Mouse (Mus musculus) midbrain, embryonic 11.5 days (tissue): ENCODE data around the gene Ptprb. TPM values are rescaled to one million over a fixed set of nuclear protein-coding genes. Genes with fewer than 3 reads are reported as not detected.

Source experiments
- ATAC-seq: fragments of 200-750 bp; cut with Nextera tagmentation; 2 replicates; pipeline ENCODE4 v1.8.0; 2017; ENCODE audit warnings: moderate TSS enrichment, moderate library complexity; ENCODE audit not compliant: low FRiP score
- DNase-seq: peaks from one replicate; pipeline ENCODE4 v3.0.0; 2015; ENCODE audit warnings: low spot score; ENCODE audit errors: missing footprints
- H3K27ac ChIP-seq: fragments of 300-500 bp; sonication (generic); 2 replicates; pipeline ENCODE4 v1.5.1; 2014; ENCODE audit warnings: low read depth, low read length
- H3K27me3 ChIP-seq: fragments of 300-500 bp; sonication (generic); 2 replicates; pipeline ENCODE4 v1.6.1; 2014; ENCODE audit warnings: mild to moderate bottlenecking, low read length, moderate library complexity, mixed read lengths; ENCODE audit not compliant: control insufficient read depth, insufficient read depth
- H3K36me3 ChIP-seq: fragments of 300-500 bp; sonication (generic); 2 replicates; pipeline ENCODE4 v1.6.1; 2014; ENCODE audit warnings: mild to moderate bottlenecking, low read length, moderate library complexity, mixed read lengths; ENCODE audit not compliant: control insufficient read depth, insufficient read depth
- H3K4me1 ChIP-seq: fragments of 300-500 bp; sonication (generic); 2 replicates; pipeline ENCODE4 v1.6.1; 2014; ENCODE audit warnings: low read length; ENCODE audit not compliant: control insufficient read depth, insufficient read depth
- H3K4me2 ChIP-seq: fragments of 300-500 bp; sonication (generic); 2 replicates; pipeline ENCODE4 v1.6.1; 2014; ENCODE audit warnings: mild to moderate bottlenecking, moderate library complexity
- H3K4me3 ChIP-seq: fragments of 300-500 bp; sonication (generic); 2 replicates; pipeline ENCODE4 v1.5.1; 2014; ENCODE audit warnings: low read depth, low read length
- H3K9ac ChIP-seq: fragments of 300-500 bp; sonication (generic); 2 replicates; pipeline ENCODE4 v1.6.1; 2014; ENCODE audit warnings: low read length
- H3K9me3 ChIP-seq: fragments of 300-500 bp; sonication (generic); 2 replicates; pipeline ENCODE4 v1.6.1; 2016; ENCODE audit warnings: low read length; ENCODE audit not compliant: control insufficient read depth
- WGBS: fragments of 180-500 bp; shearing (Covaris S2); extraction: QIAGEN DNeasy Blood & Tissue Kit; methylation state at CpG from one replicate; pipeline ENCODE4 v1.1.7; 2014; 5-methylcytosine and 5-hydroxymethylcytosine counted together
- polyA plus RNA-seq: library from polyadenylated mRNA; unstranded; fragments of >200 nt; fragmentation: Nextera tagmentation; extraction: Ambion mirVana; gene quantifications from 2 replicates; pipeline ENCODE4 v1.2.1, GENCODE M21; 2014

Gene Ptprb
- polyA plus RNA-seq, 1 experiment from 2014 or later = 2.9 TPM

DNA sequence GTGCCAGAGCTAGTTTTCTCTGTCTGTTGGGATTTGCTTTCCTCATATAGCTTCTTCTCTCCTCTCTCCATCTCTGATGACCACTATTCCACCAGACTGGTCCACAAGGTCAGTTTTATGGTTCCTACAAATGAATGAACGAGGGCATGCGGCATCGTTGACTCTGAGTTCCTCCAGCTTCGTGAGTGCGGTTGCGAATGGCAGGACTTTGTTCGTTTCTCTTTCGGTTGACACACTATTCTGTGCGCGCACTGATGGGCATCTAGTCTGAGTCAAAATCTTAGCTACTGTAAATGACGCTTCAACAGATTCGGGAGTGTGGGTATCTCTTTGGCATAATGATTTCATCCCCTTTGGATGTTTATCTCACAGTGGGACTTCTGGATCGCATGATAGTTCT lies 121.6 kb downstream of the Ptprb start:
- ATAC-seq (no peak), DNase-seq (no peak)
- H3K9me3 ChIP-seq = no peaks in the 10 kb centered on the region
- H3K27ac ChIP-seq = no peak overlapping the region
- H3K36me3 ChIP-seq = no peaks in the 10 kb centered on the region
- no peak overlapping the region for H3K4me3 ChIP-seq
- no peaks in the 10 kb centered on the region for H3K4me1 ChIP-seq
- H3K4me2 ChIP-seq = no peak overlapping the region
- WGBS = 89% methylated on average over 13 of the region's 13 CpGs
- no peaks in the 10 kb centered on the region for H3K27me3 ChIP-seq
- no peak overlapping the region for H3K9ac ChIP-seq

DNA sequence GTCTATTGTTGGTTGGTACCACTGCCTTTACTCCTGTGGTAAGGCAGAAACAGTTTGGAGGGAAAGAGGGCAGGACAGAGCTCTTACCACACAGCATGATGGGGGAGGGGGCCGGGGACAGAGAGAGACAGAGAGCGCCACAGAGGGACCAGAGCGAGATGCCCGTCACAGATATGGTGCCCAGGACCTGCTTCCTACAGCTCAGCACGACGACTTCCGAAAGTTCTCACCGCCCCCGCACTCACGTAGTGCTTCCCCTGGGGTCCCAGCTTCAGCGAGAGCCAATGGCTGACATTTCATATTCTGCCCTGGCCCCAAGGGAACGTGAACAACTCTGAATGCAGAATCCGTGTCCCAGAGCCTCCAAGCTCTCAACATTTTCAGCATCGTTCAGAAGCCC lies 122.2 kb downstream of the Ptprb start:
- Histone ChIP-seq H3K9me3 (no peaks in the 10 kb centered on the region), H3K27me3 (no peaks in the 10 kb centered on the region), H3K4me1 (no peaks in the 10 kb centered on the region), H3K27ac (no peak overlapping the region), H3K4me3 (no peak overlapping the region), H3K36me3 (no peaks in the 10 kb centered on the region), H3K4me2 (peak overlapping the region; percentile 19; the same call in 1 of the 2 replicates), H3K9ac (no peak overlapping the region)
- no peak for ATAC-seq
- peak; percentile 88 for DNase-seq
- WGBS = 32% methylated on average over 14 of the region's 14 CpGs

DNA sequence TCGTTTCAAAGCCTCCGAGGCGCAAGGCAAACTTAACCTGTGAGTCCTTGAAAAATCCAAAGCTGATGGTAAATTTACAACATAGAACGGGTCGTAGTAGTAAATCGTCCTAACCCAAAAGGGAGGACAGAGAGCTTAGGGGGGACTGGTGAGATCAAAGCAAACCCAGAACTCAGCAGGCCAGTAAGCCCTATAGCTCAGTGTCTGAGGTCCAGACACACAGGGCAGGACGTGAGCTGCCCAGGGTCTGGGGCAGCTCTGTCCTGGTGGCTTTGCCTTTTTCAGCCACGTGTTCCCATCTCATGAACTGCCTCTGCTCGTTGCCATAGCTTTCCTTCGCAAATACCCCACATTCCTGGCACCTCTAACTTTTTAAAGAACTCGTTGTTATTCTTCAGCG lies 122.7 kb downstream of the Ptprb start:
- DNase-seq (no peak), ATAC-seq (no peak)
- Histone ChIP-seq H3K4me3 (no peak overlapping the region), H3K4me2 (peak overlapping the region; percentile 19; the same call in 1 of the 2 replicates), H3K4me1 (no peaks in the 10 kb centered on the region), H3K27me3 (no peaks in the 10 kb centered on the region), H3K9me3 (no peaks in the 10 kb centered on the region), H3K9ac (no peak overlapping the region), H3K27ac (no peak overlapping the region), H3K36me3 (no peaks in the 10 kb centered on the region)
- 54% methylated on average over 12 of the region's 12 CpGs for WGBS

DNA sequence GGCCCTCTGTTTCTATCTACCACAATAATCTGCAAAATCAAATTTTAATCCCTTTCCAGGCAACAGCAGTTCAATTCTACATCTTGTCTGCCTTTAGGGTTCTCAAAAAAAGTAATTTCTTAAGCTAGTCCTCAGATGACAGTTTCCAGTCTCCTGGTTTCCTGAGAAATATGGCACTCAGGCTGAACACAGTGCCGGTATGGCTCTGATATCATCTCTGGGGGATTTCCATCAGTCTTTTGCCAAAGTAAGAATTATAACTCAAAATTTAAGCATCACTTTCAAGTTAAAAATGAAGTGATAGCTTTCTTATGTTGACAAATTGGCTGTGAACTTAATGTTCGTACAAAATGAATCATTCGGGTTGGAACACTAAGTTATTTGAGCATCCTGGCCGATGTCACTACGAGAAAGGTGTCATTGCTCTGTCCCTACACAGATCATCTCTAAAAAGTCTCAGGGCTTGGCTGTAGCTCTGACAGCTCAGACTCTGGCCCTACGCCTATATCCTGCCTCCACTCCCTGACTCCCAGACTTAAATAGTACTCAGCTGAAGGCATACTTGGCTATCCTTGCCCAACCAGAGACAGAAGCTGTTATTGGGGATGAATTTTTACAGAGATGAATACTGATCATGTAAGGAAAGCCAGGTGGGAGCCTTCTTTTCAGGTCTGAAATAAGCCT lies 127.6 kb downstream of the Ptprb start:
- 93% methylated on average over 6 of the region's 6 CpGs for WGBS
- DNase-seq (no peak), ATAC-seq (no peak)
- H3K36me3 ChIP-seq = no peaks in the 10 kb centered on the region
- no peaks in the 10 kb centered on the region for H3K9me3 ChIP-seq
- no peaks in the 10 kb centered on the region for H3K27me3 ChIP-seq
- H3K4me2 ChIP-seq = no peak overlapping the region
- H3K9ac ChIP-seq = no peak overlapping the region
- no peak overlapping the region for H3K27ac ChIP-seq
- H3K4me1 ChIP-seq = no peaks in the 10 kb centered on the region
- no peak overlapping the region for H3K4me3 ChIP-seq

DNA sequence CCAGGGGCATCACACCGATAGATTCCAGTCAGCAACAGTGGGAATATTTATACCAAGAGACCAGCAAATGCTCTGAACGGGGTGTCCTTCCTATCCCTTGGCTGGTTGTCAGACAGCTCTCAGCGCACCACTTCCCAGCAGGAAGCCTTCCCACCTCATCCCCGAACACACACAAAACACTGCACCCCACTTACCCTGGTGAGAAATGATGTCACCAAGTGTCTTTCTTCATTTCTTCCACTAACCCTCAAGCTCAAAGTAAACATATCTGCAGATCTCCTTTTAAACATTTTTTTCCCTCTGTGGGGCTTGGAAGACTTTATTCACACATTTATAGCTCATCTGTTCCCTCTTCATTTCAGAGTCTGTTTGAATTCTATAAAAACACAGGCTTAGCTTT lies 128.4 kb downstream of the Ptprb start:
- no peak for DNase-seq
- ATAC-seq = no peak
- H3K36me3 ChIP-seq = no peaks in the 10 kb centered on the region
- H3K27me3 ChIP-seq = no peaks in the 10 kb centered on the region
- H3K9ac ChIP-seq = no peak overlapping the region
- no peak overlapping the region for H3K4me3 ChIP-seq
- no peak overlapping the region for H3K4me2 ChIP-seq
- H3K9me3 ChIP-seq = no peaks in the 10 kb centered on the region
- WGBS = 82% methylated on average over 4 of the region's 4 CpGs
- no peak overlapping the region for H3K27ac ChIP-seq
- no peaks in the 10 kb centered on the region for H3K4me1 ChIP-seq

DNA sequence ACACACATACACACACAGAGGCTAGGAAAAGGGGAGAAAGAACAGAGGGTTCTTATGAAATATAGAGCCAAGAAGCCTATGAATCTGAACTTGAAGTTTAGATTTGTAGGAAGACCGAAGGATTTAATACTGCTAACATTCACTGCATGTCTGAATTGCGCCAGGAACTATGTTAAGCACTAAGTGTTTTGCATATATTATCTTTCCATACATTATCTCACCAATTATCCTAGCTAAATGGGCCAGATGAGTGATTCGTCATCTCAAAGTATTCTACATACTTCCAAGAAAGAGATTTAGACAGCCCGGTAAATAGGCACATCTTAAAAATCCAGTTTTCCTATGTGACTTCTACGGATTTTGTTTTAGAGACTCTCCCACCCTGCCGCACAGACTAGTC lies 129.7 kb downstream of the Ptprb start:
- Histone ChIP-seq H3K4me3 (no peak overlapping the region), H3K27me3 (no peaks in the 10 kb centered on the region), H3K27ac (no peak overlapping the region), H3K9me3 (no peaks in the 10 kb centered on the region), H3K4me1 (no peaks in the 10 kb centered on the region), H3K4me2 (no peak overlapping the region), H3K9ac (no peak overlapping the region), H3K36me3 (no peaks in the 10 kb centered on the region)
- ATAC-seq (no peak), DNase-seq (no peak)
- WGBS = 95% methylated on average over 6 of the region's 6 CpGs

DNA sequence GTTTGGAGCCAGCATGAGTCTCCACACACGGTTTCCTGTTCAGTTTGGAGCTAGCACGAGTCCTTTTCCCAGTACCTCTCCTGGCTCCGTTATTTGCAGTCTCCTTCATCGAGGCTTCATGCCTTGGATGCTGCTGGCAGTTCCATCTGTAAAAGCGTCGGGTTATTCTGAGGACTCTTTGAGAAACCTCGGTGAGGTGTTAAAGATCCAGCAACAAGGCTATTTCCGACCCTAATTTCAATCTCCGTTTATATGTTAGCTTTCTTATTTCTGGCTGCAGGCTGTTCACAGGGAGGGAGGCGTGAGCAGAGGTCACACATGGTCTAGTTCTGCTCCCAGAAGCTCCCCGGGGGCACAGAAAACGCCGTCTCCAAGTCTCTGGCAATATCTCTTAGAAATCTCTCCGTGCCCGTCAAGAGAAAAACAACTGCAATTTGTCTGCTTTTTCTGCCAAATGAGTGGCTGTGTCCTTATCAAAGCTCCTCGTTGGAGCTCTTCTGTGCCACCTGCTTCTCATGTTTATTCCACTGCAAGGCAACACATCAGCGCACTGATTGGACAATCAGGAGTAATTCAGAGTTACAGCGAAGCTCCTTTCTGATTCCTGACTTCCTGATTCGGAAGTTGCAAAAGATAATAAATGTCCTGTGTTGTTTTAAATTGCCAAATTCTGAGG lies 132.5 kb downstream of the Ptprb start:
- Histone ChIP-seq H3K9ac (no peak overlapping the region), H3K36me3 (no peaks in the 10 kb centered on the region), H3K4me3 (no peak overlapping the region), H3K27ac (no peak overlapping the region), H3K9me3 (no peaks in the 10 kb centered on the region), H3K4me1 (no peaks in the 10 kb centered on the region), H3K27me3 (no peaks in the 10 kb centered on the region), H3K4me2 (no peak overlapping the region)
- ATAC-seq (no peak), DNase-seq (no peak)
- WGBS = 75% methylated on average over 19 of the region's 19 CpGs

DNA sequence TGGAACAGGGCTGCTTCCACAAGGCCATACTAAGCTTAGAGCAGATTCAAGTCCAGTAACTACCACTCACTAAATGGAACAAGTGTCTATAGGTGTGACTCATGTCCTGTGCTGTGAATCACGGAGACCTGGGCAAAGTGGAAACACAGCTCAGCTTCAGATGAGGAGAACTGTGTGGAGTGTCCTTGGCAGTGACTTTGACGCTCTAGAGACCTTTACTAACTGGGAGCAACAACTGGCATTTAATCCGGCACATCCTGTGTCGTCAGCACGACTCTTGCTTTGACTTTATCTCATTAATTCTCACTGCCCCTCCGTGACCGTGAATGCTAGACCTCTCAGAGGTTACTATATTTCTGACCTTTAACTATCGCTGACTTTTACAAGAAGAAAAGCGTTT lies 135.5 kb downstream of the Ptprb start:
- no peaks in the 10 kb centered on the region for H3K9me3 ChIP-seq
- H3K4me2 ChIP-seq = no peak overlapping the region
- ATAC-seq (no peak), DNase-seq (no peak)
- H3K27ac ChIP-seq = no peak overlapping the region
- H3K27me3 ChIP-seq = no peaks in the 10 kb centered on the region
- 66% methylated on average over 9 of the region's 9 CpGs for WGBS
- no peaks in the 10 kb centered on the region for H3K36me3 ChIP-seq
- H3K9ac ChIP-seq = no peak overlapping the region
- no peaks in the 10 kb centered on the region for H3K4me1 ChIP-seq
- H3K4me3 ChIP-seq = no peak overlapping the region

DNA sequence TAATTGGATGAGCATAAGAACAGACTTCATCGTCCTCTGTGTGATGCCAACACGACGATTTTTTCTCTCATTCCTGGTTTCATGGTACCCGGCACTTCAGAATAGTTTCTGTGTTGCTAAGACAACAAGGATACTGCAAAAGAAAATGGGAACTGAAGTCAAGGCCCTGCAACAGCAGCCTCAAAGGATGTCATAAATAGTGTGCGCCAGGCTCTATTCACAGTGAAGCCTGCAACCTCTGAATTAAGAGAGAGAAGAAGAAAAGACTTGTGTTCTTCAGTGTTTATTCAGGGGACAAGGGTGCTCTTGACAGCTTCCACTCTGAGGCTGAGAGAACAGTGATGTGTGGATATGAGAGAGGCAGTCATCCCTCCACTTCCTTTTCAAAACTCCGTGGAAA lies 140.8 kb downstream of the Ptprb start:
- no peak for DNase-seq
- Histone ChIP-seq H3K9me3 (no peaks in the 10 kb centered on the region), H3K4me1 (no peaks in the 10 kb centered on the region; the same call in 1 of the 2 replicates), H3K4me2 (no peak overlapping the region), H3K9ac (no peak overlapping the region), H3K36me3 (no peaks in the 10 kb centered on the region), H3K27ac (no peak overlapping the region), H3K4me3 (no peak overlapping the region), H3K27me3 (no peaks in the 10 kb centered on the region)
- peak; percentile 58; the same call in 1 of the 2 replicates for ATAC-seq
- WGBS = 53% methylated on average over 6 of the region's 6 CpGs
